Mouse (Mus musculus) kidney, postnatal 4 days (tissue): Measurements from ENCODE around the gene Prss47.

Experiments
- DNase-seq, 2 experiments: peaks; one replicate each; pipeline ENCODE4 v3.0.0; 2021; ENCODE audit warnings: mixed read lengths in 2 of 2

Prss47 gene

GRCm38 (mm10) chr13:65052660-65053059, at the start of gene Prss47:
Prss47 (minus strand) TSS chr13:65052760.
- DNase-seq, result no peak

GRCm38 (mm10) chr13:65101232-65101631, 48.7 kb upstream of the Prss47 start:
- no peak for DNase-seq

GRCm38 (mm10) chr13:65100678-65101077, 48.1 kb upstream of the Prss47 start:
- DNase-seq, result no peak

- DNase-seq, result no peak
Measured at GRCm38 (mm10) chr13:65097018-65097417, 44.5 kb upstream of the Prss47 start.

- no peak for DNase-seq
Measured at GRCm38 (mm10) chr13:65095923-65096322, 43.4 kb upstream of the Prss47 start.

GRCm38 (mm10) chr13:65069969-65070368, 17.4 kb upstream of the Prss47 start:
- no peak for DNase-seq

GRCm38 (mm10) chr13:65035057-65035456, 17.5 kb downstream of the Prss47 start:
- DNase-seq, result no peak

GRCm38 (mm10) chr13:65032758-65033157, 19.8 kb downstream of the Prss47 start, which contains the start of gene Spata31d1c:
Spata31d1c (plus strand) TSS chr13:65033058.
- DNase-seq, result no peak

GRCm38 (mm10) chr13:65011052-65011738, 41.4 kb downstream of the Prss47 start:
- DNase-seq, result no peak

- no peak for DNase-seq
Measured at GRCm38 (mm10) chr13:65007971-65008370, 44.6 kb downstream of the Prss47 start.

- no peak for DNase-seq
Measured at GRCm38 (mm10) chr13:65006760-65007159, 45.8 kb downstream of the Prss47 start.

GRCm38 (mm10) chr13:65005414-65005813, 47.1 kb downstream of the Prss47 start:
- no peak for DNase-seq
